Mouse (Mus musculus) cerebellum, postnatal 25 days (tissue): ENCODE results near the gene Lmo3.
A peak's percentile ranks its signal among the peaks of the same experiment; 100 is the strongest.

ENCODE experiments used
- DNase-seq, 2 experiments: peaks; one replicate each; pipeline ENCODE4 v3.0.0; 2021; ENCODE audit warnings: mixed read lengths in 2 of 2

Gene Lmo3

GRCm38 (mm10) chr6:138422671-138423321 lies 159.0 kb downstream of the Lmo3 start:
- DNase-seq: peak; percentile 15 to 24

- no peak for DNase-seq
These were observed 159.7 kb downstream of the Lmo3 start for GRCm38 (mm10) chr6:138421931-138422531.

DNA sequence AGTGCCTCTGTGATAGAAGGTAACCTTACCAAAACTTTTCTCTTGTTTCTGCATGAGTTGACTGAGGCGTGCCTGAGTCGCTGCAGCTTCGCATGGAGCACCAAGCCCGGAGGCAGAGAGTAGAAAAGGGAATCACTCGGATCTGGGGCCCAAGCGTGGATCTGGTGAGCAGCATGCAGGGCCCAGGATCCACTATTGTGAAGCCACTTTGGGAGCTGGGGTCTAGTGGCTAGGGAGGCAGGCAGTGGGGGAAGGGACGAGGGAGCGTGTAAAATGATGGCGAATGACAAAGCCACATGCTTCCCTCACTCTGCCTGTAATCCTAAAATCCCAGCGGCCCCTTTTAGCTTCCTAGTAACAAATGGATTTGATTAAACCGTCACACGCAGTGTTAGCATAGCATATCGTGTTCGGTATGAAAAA lies 160.6 kb downstream of the Lmo3 start:
- DNase-seq: peak in 1 of 2 experiments; percentile 9

DNA sequence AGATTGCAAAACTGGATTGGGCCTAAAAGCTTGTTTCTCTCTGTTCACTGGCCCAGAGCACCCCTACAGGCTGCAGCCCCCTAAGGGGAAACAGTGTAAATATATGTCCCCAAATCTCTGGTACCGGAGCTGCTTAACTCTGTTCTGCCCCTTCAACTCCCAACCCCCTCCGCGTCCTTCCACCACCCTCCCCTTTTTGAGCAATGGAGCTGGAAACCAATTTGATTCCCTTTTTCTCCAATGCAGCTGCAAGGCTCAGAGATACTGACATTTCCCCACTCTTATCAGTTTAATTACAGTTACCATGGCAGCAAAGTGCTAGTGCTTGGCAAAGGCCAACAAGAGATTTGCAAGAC lies 161.3 kb downstream of the Lmo3 start:
- DNase-seq: no peak

- no peak for DNase-seq
These were observed 161.8 kb downstream of the Lmo3 start for GRCm38 (mm10) chr6:138419871-138420535.

- no peak for DNase-seq
These were observed 169.7 kb downstream of the Lmo3 start for GRCm38 (mm10) chr6:138412075-138412474.

- no peak for DNase-seq
These were observed 179.7 kb downstream of the Lmo3 start for GRCm38 (mm10) chr6:138402031-138402430.

- DNase-seq: no peak
These were observed 182.9 kb downstream of the Lmo3 start for GRCm38 (mm10) chr6:138398836-138399235.

GRCm38 (mm10) chr6:138391085-138391484 lies 190.7 kb downstream of the Lmo3 start:
- DNase-seq: no peak

DNA sequence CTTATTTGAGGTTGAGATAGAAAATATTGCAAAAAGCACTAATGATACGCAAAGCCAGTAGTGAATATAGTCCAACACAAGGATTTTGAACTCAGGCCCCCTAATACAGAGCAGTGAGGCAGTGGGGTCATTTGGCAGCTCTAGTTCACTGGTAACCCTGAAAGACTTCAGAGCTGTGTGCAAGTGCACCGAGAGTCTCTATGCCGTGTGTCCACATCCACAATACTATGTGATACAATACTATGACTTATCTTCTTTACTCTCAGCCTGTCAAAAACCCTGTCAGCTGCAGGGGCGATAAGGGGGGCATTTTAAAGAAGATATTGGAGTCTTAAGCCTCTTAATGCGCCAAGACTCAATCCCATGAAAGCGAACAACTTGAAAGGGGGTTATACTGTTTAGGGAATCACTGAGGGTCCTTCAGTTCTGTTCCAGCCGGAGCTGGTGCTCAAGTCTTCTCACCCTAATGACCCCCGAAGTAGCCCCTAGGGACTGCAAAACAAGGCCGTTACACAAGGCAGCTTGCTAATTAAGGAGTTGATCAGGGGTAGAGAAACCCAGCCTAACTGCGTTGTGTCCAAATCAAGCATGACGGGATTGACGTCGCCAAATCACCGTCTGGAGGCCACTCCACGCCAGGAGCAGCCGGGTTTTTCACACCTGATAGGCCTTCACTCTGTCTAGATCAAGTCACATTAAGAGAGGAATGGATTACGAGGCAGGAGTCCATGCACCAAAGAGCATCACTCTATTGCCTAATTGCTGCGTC lies 193.4 kb downstream of the Lmo3 start:
- no peak for DNase-seq

DNA sequence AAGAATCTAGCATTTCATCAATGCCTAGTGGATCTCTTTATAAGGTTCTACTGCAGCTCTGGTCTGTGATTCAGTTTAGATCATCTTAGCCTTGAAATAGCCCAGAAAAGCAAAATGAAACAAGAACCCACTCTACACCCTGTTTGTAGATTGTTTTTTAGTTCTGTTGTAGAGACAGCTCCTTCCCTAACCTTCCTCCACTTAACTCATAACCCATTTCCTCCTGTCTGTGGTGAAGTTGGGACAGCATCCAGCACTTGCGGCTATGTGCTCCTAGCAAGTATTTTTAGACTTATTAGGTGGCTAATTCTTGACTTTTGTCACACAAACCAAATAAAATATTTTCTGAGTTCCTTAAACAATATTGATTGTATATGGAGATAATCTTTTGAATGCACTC lies 198.6 kb downstream of the Lmo3 start:
- DNase-seq: no peak

- no peak for DNase-seq
These were observed 210.6 kb downstream of the Lmo3 start for GRCm38 (mm10) chr6:138371176-138371575.

DNA sequence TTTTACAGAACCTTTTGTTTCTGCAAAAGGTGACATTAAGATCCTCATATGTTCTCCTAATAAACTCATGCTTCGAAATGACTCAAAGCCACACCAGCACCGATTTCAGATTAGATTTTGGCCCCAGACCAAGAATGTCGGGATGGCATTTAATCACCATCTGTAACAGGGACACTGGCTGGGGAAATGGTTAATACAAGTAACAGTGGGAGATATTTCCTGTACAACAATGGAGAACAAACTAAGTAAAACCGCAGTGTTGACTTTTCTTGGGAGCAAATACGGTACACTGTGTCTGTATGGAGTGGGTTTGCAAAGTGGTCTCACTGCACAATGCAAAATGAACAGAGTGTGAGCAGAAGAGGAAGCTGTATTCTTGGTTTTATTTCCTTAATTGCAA lies 217.7 kb downstream of the Lmo3 start:
- DNase-seq: peak in 1 of 2 experiments; percentile 15

DNA sequence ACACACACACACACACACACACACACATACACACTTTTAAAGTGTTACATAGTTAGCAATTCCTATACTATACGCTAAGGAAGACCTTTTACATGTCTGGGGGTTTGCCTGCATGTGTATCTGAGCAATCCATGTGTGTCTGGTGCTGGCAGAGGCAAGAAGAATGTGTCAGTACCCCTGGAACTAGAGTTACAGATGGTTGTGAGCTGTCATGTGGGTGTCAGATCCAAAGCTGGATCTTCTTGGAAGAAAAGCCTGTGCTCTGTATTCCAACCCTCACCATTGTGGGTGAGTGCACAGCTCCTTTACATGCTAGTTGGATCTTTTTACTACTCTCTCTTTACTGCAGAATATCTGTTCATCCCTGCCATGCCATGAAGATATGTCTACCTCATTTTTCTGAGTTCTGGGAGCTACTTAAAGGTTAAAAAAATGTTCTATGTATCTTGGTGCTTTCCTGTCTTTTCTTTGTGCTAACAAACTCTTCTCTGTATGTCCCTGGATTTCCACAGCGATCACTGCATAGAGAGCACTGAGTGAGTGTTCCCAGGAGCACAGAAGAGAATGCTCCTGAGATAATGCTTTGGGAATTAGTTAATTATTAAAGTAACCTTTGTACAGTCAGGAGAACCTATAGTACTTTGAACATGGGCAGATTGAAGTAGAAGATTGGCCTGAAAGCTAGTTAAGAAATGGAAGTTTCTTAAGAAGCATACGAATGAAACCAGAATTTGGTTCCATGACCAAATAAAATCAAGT lies 231.0 kb downstream of the Lmo3 start:
- no peak for DNase-seq

DNA sequence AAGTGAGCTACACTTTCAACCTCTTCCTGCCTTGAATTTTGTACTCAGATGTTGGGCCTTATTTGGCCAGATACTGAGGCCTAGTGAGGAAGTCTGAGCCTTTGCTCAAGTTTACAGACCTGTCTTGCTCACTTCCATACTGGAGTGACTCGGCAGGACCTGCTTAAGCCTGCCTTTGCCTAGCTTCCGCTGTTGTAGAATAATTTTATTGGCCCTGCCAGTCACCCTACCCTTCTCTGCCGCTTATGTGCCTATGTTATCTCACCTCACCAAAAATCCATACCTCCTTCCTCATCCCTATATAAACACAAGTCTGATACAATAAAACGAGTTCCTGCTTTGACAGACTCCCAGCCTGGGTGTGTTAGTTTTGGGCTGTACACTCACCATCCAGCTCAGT lies 235.2 kb downstream of the Lmo3 start:
- no peak for DNase-seq

DNA sequence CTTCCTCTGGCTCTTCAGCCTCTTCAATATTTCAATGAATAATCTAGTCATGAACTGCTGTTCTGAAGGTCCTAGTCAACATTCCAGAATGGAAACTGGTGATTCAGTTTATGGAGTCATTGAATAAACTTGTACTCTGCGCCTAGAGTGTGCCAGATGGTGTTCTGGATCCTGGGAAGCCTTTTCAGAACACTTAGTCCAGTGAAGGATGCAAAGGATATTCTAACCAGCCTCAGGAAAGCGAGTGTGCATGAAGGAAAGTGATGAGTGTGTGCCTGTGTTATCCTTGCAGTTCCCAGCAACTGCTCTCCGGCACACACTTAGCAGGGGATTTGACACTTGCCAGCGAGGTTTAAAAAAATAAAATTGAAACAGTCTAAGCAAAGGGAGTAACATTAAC lies 245.9 kb downstream of the Lmo3 start:
- DNase-seq: no peak

- DNase-seq: peak; percentile 10 to 22
These were observed 247.8 kb downstream of the Lmo3 start for GRCm38 (mm10) chr6:138333991-138334390.

GRCm38 (mm10) chr6:138325744-138326400 lies 255.9 kb downstream of the Lmo3 start:
- no peak for DNase-seq

DNA sequence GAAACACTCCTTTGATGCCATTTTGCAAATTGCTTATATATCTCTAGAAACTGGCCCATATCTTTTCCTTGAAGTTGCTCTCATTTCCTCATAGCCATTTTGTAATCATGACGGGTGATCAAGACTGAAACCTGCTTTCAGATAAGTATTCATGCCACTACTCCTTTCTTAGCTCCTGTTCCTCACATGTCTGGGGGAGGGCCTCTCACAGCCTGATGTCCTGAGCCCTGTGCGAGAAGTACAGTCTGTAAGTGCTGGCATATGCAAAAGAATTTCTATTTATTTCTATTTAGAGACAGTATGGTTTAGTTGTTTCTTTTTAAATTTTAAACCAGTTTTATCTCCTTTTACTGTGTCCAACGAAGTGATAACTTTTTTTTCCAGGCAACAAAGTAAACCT lies 256.6 kb downstream of the Lmo3 start:
- no peak for DNase-seq

- DNase-seq: no peak
These were observed 258.4 kb downstream of the Lmo3 start for GRCm38 (mm10) chr6:138323325-138323724.

DNA sequence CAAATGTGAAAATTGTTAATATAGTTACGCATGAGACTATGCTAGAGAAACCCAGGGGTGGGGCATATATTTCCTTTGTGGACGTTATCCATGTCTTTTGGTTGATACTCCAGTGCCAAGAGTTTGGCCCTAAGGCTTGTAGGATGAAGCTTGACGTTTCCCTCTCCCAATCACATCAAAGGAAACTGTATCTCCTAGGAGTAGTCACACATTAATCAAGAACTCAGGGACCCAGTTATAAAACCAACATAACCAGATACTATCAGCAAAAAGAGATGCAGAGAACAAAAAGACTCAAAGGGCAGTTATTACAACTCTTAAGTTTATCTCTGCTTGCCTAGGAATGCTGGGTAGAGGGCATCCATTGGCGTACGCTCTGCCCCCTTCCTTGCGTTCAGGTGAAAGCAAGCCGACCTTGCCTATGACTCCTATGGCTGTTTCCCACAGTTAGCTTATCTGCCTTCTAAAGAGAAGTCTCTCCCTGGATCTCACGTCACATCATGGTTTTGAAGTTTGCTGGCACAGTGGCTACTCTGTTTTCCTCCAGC lies 261.5 kb downstream of the Lmo3 start:
- DNase-seq: no peak
